ENCODE assay signal across 8 mouse cellular contexts in the genomic region with DNA sequence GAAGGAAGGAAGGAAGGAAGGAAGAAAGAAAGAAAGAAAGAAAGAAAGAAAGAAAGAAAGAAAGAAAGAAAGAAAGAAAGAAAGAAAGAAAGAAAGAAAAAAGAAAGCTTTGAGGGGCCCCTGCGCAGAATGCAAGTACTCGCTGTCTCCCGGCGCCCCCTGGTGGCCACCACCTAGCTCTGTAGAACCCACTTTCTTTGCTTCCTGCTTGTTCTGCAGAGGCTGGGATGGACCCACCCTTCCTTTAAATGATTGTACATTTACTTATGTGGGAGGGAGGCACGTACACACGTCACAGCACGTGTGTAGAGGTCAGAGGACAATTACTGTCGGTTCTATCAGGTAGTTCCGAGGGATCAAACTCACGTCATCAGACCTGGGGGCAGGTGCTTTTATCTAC. TPM values are rescaled to one million over a fixed set of nuclear protein-coding genes. Genes with fewer than 3 reads are reported as not detected.
DNase-seq lines count a peak whose midpoint lies in the region; ATAC-seq and TF ChIP-seq lines count a peak whose summit lies in the region.

No protein-coding gene starts in this region.

- TF ChIP-seq CTCF in ES-Bruce4 (IDR thresholded peaks at IDR 0.05; ENCODE audit: low read depth, low read length) = peak; percentile 66
- peak; percentile 48 for TF ChIP-seq CTCF in embryonic fibroblast, embryonic 13.5 days (IDR thresholded peaks at IDR 0.05; ENCODE audit: borderline replicate concordance, insufficient read depth, low read length)

- H3K27ac ChIP-seq in ES-Bruce4 (ENCODE audit: insufficient read depth, low read length) = no peak overlapping the region
- H3K27ac ChIP-seq in embryonic fibroblast, embryonic 13.5 days (ENCODE audit: insufficient read depth, low read length) = no peak overlapping the region

- no peaks in the 10 kb centered on the region for H3K9me3 ChIP-seq in ES-Bruce4 (replicated peaks; ENCODE audit: control insufficient read depth, insufficient read depth, low read length, poor library complexity, severe bottlenecking)

- TF ChIP-seq EP300 in ES-Bruce4 (IDR thresholded peaks at IDR 0.05; ENCODE audit: insufficient read depth, low read depth, low read length) = no peak

- H3K4me1 ChIP-seq in ES-Bruce4 (ENCODE audit: control insufficient read depth, insufficient read depth, low read length) = peaks cover 4% of the 10 kb centered on the region
- H3K4me1 ChIP-seq in embryonic fibroblast, embryonic 13.5 days (ENCODE audit: control insufficient read depth, insufficient read depth, low read length) = no peaks in the 10 kb centered on the region

- DNase-seq in adrenal gland, postnatal 4 days (ENCODE audit: low spot score in 2 of 2) = peak; percentile 40 to 43
- peak; percentile 88 to 91 for DNase-seq in heart, postnatal 14 days
- DNase-seq in layer of hippocampus, adult 9-11 months = peak; percentile 51
- DNase-seq in right cerebral cortex, postnatal 10 days (ENCODE audit: low spot score in 2 of 2) = peak; percentile 77 to 89
- peak; percentile 55 for DNase-seq in urinary bladder, adult 2 months (ENCODE audit: low spot score)

- H3K9ac ChIP-seq in ES-Bruce4 (ENCODE audit: low read depth, poor library complexity, severe bottlenecking) = no peak overlapping the region

- intact Hi-C loops in heart, postnatal 14 days (cut with DNase I) = loop anchor here (10.0 kb wide), 1 partner anchor 293 kb away; no protein-coding TSS in a partner anchor

- H3K4me3 ChIP-seq in ES-Bruce4 (ENCODE audit: low read depth, low read length) = no peak overlapping the region
- no peak overlapping the region for H3K4me3 ChIP-seq in embryonic fibroblast, embryonic 13.5 days (ENCODE audit: insufficient read depth, low read length)

- no peaks in the 10 kb centered on the region for H3K36me3 ChIP-seq in ES-Bruce4 (ENCODE audit: control insufficient read depth, insufficient read depth, low read length, poor library complexity, severe bottlenecking)

- no peaks in the 10 kb centered on the region for H3K27me3 ChIP-seq in ES-Bruce4 (ENCODE audit: control insufficient read depth, insufficient read depth, low read length, poor library complexity, severe bottlenecking)

- no peak for TF ChIP-seq POLR2A in ES-Bruce4 (IDR thresholded peaks at IDR 0.05; ENCODE audit: insufficient read depth, low read length)
- TF ChIP-seq POLR2A in embryonic fibroblast, embryonic 13.5 days (IDR thresholded peaks at IDR 0.05; ENCODE audit: low read depth, low read length) = no peak

- ATAC-seq in megakaryocyte, adult 5-6 weeks (ENCODE audit: poor library complexity, severe bottlenecking) = peak; percentile 79

RNA-seq across cellular contexts. Expression of a gene that starts 23.2 kb away (rescaled TPM):
- 15.7 and 17.1 TPM in 2 replicates for polyA plus RNA-seq in ES-Bruce4 (2011; ENCODE audit: insufficient read depth, insufficient read length, low read depth, missing spikeins)
- 10 to 100 TPM; 46.4 to 48.9 TPM for total RNA-seq in adrenal gland, postnatal 4 days (2021)
- 20.1 and 25.6 TPM in 2 replicates for polyA plus RNA-seq in embryonic fibroblast, embryonic 13.5 days (2011; ENCODE audit: insufficient read length, low read depth, missing spikeins)
- 10 to 100 TPM; 41.5 to 42.2 TPM for total RNA-seq in heart, postnatal 14 days (2021)
- 21.1 and 23.0 TPM in 2 replicates for total RNA-seq in megakaryocyte, adult 5-6 weeks (2015)
- 31.8 and 33.3 TPM in 2 replicates for total RNA-seq in megakaryocyte, adult 5-6 weeks (2017)
- 35.9 and 38.7 TPM in 2 replicates for polyA plus RNA-seq in urinary bladder, adult 2 months (2012; rRNA removed)

RNA-seq across cellular contexts. Expression of a gene that starts 35.9 kb away (rescaled TPM):
- 0.18 and 0.38 TPM in 2 replicates for polyA plus RNA-seq in ES-Bruce4 (2011; ENCODE audit: insufficient read depth, insufficient read length, low read depth, missing spikeins)
- 10 to 100 TPM; 52.7 to 59.3 TPM for total RNA-seq in adrenal gland, postnatal 4 days (2021)
- 2.9 and 6.5 TPM in 2 replicates for polyA plus RNA-seq in embryonic fibroblast, embryonic 13.5 days (2011; ENCODE audit: insufficient read length, low read depth, missing spikeins)
- total RNA-seq in heart, postnatal 14 days (2021) = 10 to 100 TPM; 11.7 to 13.3 TPM
- total RNA-seq in megakaryocyte, adult 5-6 weeks (2015) = 61.4 and 76.5 TPM in 2 replicates
- 70.0 and 87.2 TPM in 2 replicates for total RNA-seq in megakaryocyte, adult 5-6 weeks (2017)
- 5.3 and 8.4 TPM in 2 replicates for polyA plus RNA-seq in urinary bladder, adult 2 months (2012; rRNA removed)
